Comparison of ENCODE assay signal across 12 mouse cellular contexts in genomic region chr12:76282132-76282531, GRCm38 (mm10). TPM values are rescaled to one million over a fixed set of nuclear protein-coding genes. Genes with fewer than 3 reads are reported as not detected.
DNase-seq lines count a peak whose midpoint lies in the region; ATAC-seq and TF ChIP-seq lines count a peak whose summit lies in the region.
"Had no signal": no experiment of that assay in that cellular context is flagged by ENCODE, and none has a peak within 500 bp of the region (broad histone marks: within the 10 kb centered on the region; RNA-seq: fewer than 3 reads in every experiment).

No protein-coding gene starts in this region.

- TF ChIP-seq POLR2A in liver, adult 2 months (IDR thresholded peaks at IDR 0.05; ENCODE audit: extremely low read depth, insufficient read depth, low read length) = no peak

- 8% methylated on average over 4 of the region's 4 CpGs for WGBS in liver, adult 2 months
- 69% methylated on average over 4 of the region's 4 CpGs for WGBS in liver, postnatal 0 days (ENCODE audit: insufficient replicate concordance)
- WGBS in forebrain, embryonic 13.5 days = 47% methylated on average over 4 of the region's 4 CpGs
- WGBS in neural tube, embryonic 15.5 days = 39% methylated on average over 4 of the region's 4 CpGs

- H3K27me3 ChIP-seq in liver, adult 2 months (ENCODE audit: control insufficient read depth, insufficient read depth, low read length) = no peaks in the 10 kb centered on the region
- no peaks in the 10 kb centered on the region for H3K27me3 ChIP-seq in liver, postnatal 0 days (ENCODE audit: insufficient read depth, low read length)
- H3K27me3 ChIP-seq in forebrain, embryonic 13.5 days = no peaks in the 10 kb centered on the region
- H3K27me3 ChIP-seq in neural tube, embryonic 15.5 days (replicated peaks) = no peaks in the 10 kb centered on the region
- H3K27me3 ChIP-seq: embryonic facial prominence, embryonic 12.5 days had no signal

- H3K9ac ChIP-seq in liver, adult 2 months (ENCODE audit: low read depth, low read length) = no peak overlapping the region
- no peak overlapping the region for H3K9ac ChIP-seq in liver, postnatal 0 days (replicated peaks)
- no peak overlapping the region; the same call in 1 of the 2 replicates for H3K9ac ChIP-seq in forebrain, embryonic 13.5 days
- no peak overlapping the region for H3K9ac ChIP-seq in neural tube, embryonic 15.5 days (replicated peaks)
- H3K9ac ChIP-seq: embryonic facial prominence, embryonic 12.5 days had no signal

- H3K4me3 ChIP-seq in liver, adult 2 months (ENCODE audit: insufficient read depth, low read depth, low read length) = no peak overlapping the region
- no peak overlapping the region for H3K4me3 ChIP-seq in liver, postnatal 0 days (ENCODE audit: low read depth, low read length)
- H3K4me3 ChIP-seq in forebrain, embryonic 13.5 days = no peak overlapping the region
- H3K4me3 ChIP-seq in neural tube, embryonic 15.5 days (replicated peaks) = no peak overlapping the region
- H3K4me3 ChIP-seq: embryonic facial prominence, embryonic 12.5 days had no signal

- H3K36me3 ChIP-seq in liver, adult 2 months (ENCODE audit: control insufficient read depth, insufficient read depth, low read length) = peaks cover 48% of the 10 kb centered on the region
- peaks cover 56% of the 10 kb centered on the region for H3K36me3 ChIP-seq in liver, postnatal 0 days (replicated peaks; ENCODE audit: insufficient read depth, low read length)
- H3K36me3 ChIP-seq in forebrain, embryonic 13.5 days (ENCODE audit: poor library complexity, severe bottlenecking) = peaks cover 54% of the 10 kb centered on the region
- H3K36me3 ChIP-seq in neural tube, embryonic 15.5 days = peaks cover 20% of the 10 kb centered on the region

- no peaks in the 10 kb centered on the region for H3K9me3 ChIP-seq in liver, postnatal 0 days (ENCODE audit: low read length)
- H3K9me3 ChIP-seq in forebrain, embryonic 13.5 days (replicated peaks) = no peaks in the 10 kb centered on the region
- no peaks in the 10 kb centered on the region for H3K9me3 ChIP-seq in neural tube, embryonic 15.5 days (replicated peaks)
- H3K9me3 ChIP-seq: embryonic facial prominence, embryonic 12.5 days had no signal

- H3K4me2 ChIP-seq in liver, postnatal 0 days (ENCODE audit: low read depth, low read length) = no peak overlapping the region
- no peak overlapping the region for H3K4me2 ChIP-seq in forebrain, embryonic 13.5 days
- no peak overlapping the region for H3K4me2 ChIP-seq in neural tube, embryonic 15.5 days
- H3K4me2 ChIP-seq: embryonic facial prominence, embryonic 12.5 days had no signal

- no peak for ATAC-seq in liver, postnatal 0 days
- ATAC-seq in forebrain, embryonic 13.5 days = peak; percentile 55
- ATAC-seq in neural tube, embryonic 15.5 days (ENCODE audit: low FRiP score) = no peak

- TF ChIP-seq EP300 in liver, postnatal 0 days (IDR thresholded peaks at IDR 0.05; ENCODE audit: low read depth) = no peak

- no peak for TF ChIP-seq CTCF in liver, adult 2 months (IDR thresholded peaks at IDR 0.05; ENCODE audit: low read depth, low read length)
- TF ChIP-seq CTCF in liver, postnatal 0 days (IDR thresholded peaks at IDR 0.05; ENCODE audit: low read depth) = no peak

- peak overlapping the region; percentile 1 for H3K27ac ChIP-seq in liver, adult 2 months (replicated peaks; ENCODE audit: insufficient read depth, low read depth, low read length)
- H3K27ac ChIP-seq in liver, postnatal 0 days (ENCODE audit: low read depth) = no peak overlapping the region
- H3K27ac ChIP-seq in forebrain, embryonic 13.5 days = 0 out of 2 replicates have a peak overlapping the region, but pooled peaks have one; percentile 1
- H3K27ac ChIP-seq in neural tube, embryonic 15.5 days (replicated peaks) = no peak overlapping the region
- H3K27ac ChIP-seq: embryonic facial prominence, embryonic 12.5 days had no signal

- peaks cover 21% of the 10 kb centered on the region for H3K4me1 ChIP-seq in liver, adult 2 months (ENCODE audit: control insufficient read depth, insufficient read depth, low read length)
- no peaks in the 10 kb centered on the region for H3K4me1 ChIP-seq in liver, postnatal 0 days (ENCODE audit: insufficient read depth)
- H3K4me1 ChIP-seq in forebrain, embryonic 13.5 days = peaks cover 20% of the 10 kb centered on the region
- peaks cover 7% of the 10 kb centered on the region; the same call in 1 of the 2 replicates for H3K4me1 ChIP-seq in neural tube, embryonic 15.5 days
- H3K4me1 ChIP-seq: embryonic facial prominence, embryonic 12.5 days had no signal

- DNase-seq in cerebellum, postnatal 10 days = peak; percentile 80 to 83
- DNase-seq in cerebellum, adult 11-12 months = no peak
- DNase-seq in liver, adult 2 months (ENCODE audit: extremely low read depth, low read depth, low spot score) = peak; percentile 82
- no peak for DNase-seq in liver, postnatal 0 days
- peak; percentile 52 for DNase-seq in retina, postnatal 1 day
- DNase-seq in natural killer cell, adult 2 months (ENCODE audit: low spot score in 2 of 2) = no peak
- DNase-seq: gastrocnemius, postnatal 25 days; lung, adult 2 months; thymus, postnatal 4 days had no signal

- peaks cover 3% of the 10 kb centered on the region; the same call in 1 of the 2 replicates for H3K79me2 ChIP-seq in liver, adult 2 months (ENCODE audit: control insufficient read depth, insufficient read depth, low read length)

RNA-seq across cellular contexts. Expression of gene Mthfd1, which starts 27.0 kb away (rescaled TPM):
- 188 and 211 TPM in 2 replicates for total RNA-seq in liver, adult 2 months (2014; rRNA removed)
- 112 and 121 TPM in 2 replicates for polyA plus RNA-seq in liver, adult 2 months (2012; rRNA removed)
- polyA plus RNA-seq in liver, postnatal 0 days (2015; fragmentation: Nextera tagmentation; extraction: Ambion mirVana) = 62.6 and 63.0 TPM in 2 replicates
- polyA plus RNA-seq in forebrain, embryonic 13.5 days (2015; fragmentation: Nextera tagmentation; extraction: Ambion mirVana) = 48.0 and 53.6 TPM in 2 replicates
- polyA plus RNA-seq in neural tube, embryonic 15.5 days (2015; fragmentation: Nextera tagmentation; extraction: Ambion mirVana) = 29.3 and 43.5 TPM in 2 replicates

RNA-seq across cellular contexts. Expression of gene Tex21, which starts 35.6 kb away (rescaled TPM):
- total RNA-seq in liver, adult 2 months (2014; rRNA removed) = not detected in 2 replicates
- polyA plus RNA-seq in liver, adult 2 months (2012; rRNA removed) = not detected in 2 replicates
- 0.08 TPM in 1 of 2 replicates, not detected in the other for polyA plus RNA-seq in liver, postnatal 0 days (2015; fragmentation: Nextera tagmentation; extraction: Ambion mirVana)
- polyA plus RNA-seq in forebrain, embryonic 13.5 days (2015; fragmentation: Nextera tagmentation; extraction: Ambion mirVana) = not detected in 2 replicates
- not detected in 2 replicates for polyA plus RNA-seq in neural tube, embryonic 15.5 days (2015; fragmentation: Nextera tagmentation; extraction: Ambion mirVana)
- total RNA-seq: gastrocnemius, postnatal 25 days had no signal
- polyA plus RNA-seq: embryonic facial prominence, embryonic 12.5 days; lung, adult 2 months had no signal

RNA-seq across cellular contexts. Expression of gene Akap5, which starts 42.6 kb away (rescaled TPM):
- total RNA-seq in liver, adult 2 months (2014; rRNA removed) = 1.1 and 1.2 TPM in 2 replicates
- polyA plus RNA-seq in liver, adult 2 months (2012; rRNA removed) = 0.12 and 0.17 TPM in 2 replicates
- 0.20 and 0.22 TPM in 2 replicates for polyA plus RNA-seq in liver, postnatal 0 days (2015; fragmentation: Nextera tagmentation; extraction: Ambion mirVana)
- polyA plus RNA-seq in forebrain, embryonic 13.5 days (2015; fragmentation: Nextera tagmentation; extraction: Ambion mirVana) = 4.5 and 5.3 TPM in 2 replicates
- 11.9 and 12.6 TPM in 2 replicates for polyA plus RNA-seq in neural tube, embryonic 15.5 days (2015; fragmentation: Nextera tagmentation; extraction: Ambion mirVana)

Comparison
In these comparisons a context has a peak if more than half of its experiments do, and no peak if none do; other contexts are left out.
1. DNase-seq: peak in cerebellum, postnatal 10 days (2 of 2), liver, adult 2 months (single experiment) and retina, postnatal 1 day (single experiment); none in cerebellum, adult 11-12 months (single experiment), liver, postnatal 0 days (single experiment) and natural killer cell, adult 2 months (0 of 2).
2. H3K27ac ChIP-seq: peak in liver, adult 2 months (single experiment) and forebrain, embryonic 13.5 days (single experiment); none in liver, postnatal 0 days (single experiment) and neural tube, embryonic 15.5 days (single experiment).